Mouse (Mus musculus) heart, adult 2 months (tissue): ENCODE measurements around the gene Bend6. TPM values are rescaled to one million over a fixed set of nuclear protein-coding genes. Genes with fewer than 3 reads are reported as not detected.

Experiments
- DNase-seq, 2 experiments: peaks; one replicate each; pipeline ENCODE4 v3.0.0; 2021
- H3K27ac ChIP-seq: fragments of 200-600 bp; 2 replicates; pipeline ENCODE4 v1.8.1; 2022
- H3K27me3 ChIP-seq: fragments of 200-500 bp; 2 replicates; pipeline ENCODE4 v1.6.1; 2012; ENCODE audit warnings: mild to moderate bottlenecking, low read length, inconsistent platforms, mixed read lengths; ENCODE audit not compliant: control insufficient read depth, insufficient read depth
- H3K36me3 ChIP-seq: fragments of 200-500 bp; 2 replicates; pipeline ENCODE4 v1.6.1; 2012; ENCODE audit warnings: low read length, inconsistent platforms; ENCODE audit not compliant: control insufficient read depth, insufficient read depth
- H3K4me1 ChIP-seq: fragments of 200-500 bp; 2 replicates; pipeline ENCODE4 v1.6.1; 2011; ENCODE audit warnings: low read length; ENCODE audit not compliant: control insufficient read depth, insufficient read depth
- H3K4me3 ChIP-seq: fragments of 200-600 bp; 2 replicates; pipeline ENCODE4 v1.8.1; 2022
- H3K79me2 ChIP-seq: fragments of 200-500 bp; replicated peaks from 2 replicates; pipeline ENCODE4 v1.6.1; 2012; ENCODE audit warnings: mild to moderate bottlenecking, inconsistent platforms, low read length, moderate library complexity, mixed read lengths; ENCODE audit not compliant: control insufficient read depth, insufficient read depth
- H3K9ac ChIP-seq: fragments of 200-500 bp; 2 replicates; pipeline ENCODE4 v1.6.1; 2012; ENCODE audit warnings: low read depth, mild to moderate bottlenecking, control low read depth, inconsistent platforms, low read length, mixed read lengths
- CTCF ChIP-seq: fragments of 200-600 bp; IDR thresholded peaks from 2 replicates; pipeline ENCODE4 v1.8.1; 2022; ENCODE audit warnings: antibody characterized with exemption, mild to moderate bottlenecking, moderate library complexity
- EP300 ChIP-seq: fragments of 200-500 bp; IDR thresholded peaks from 2 replicates; pipeline ENCODE4 v1.6.1; 2011; ENCODE audit warnings: low read depth, low read length, control low read depth; ENCODE audit not compliant: insufficient read depth
- POLR2A ChIP-seq: fragments of 200-500 bp; IDR thresholded peaks from 2 replicates; pipeline ENCODE4 v1.6.1; 2011; ENCODE audit warnings: mild to moderate bottlenecking, low read depth, low read length, control low read depth; ENCODE audit not compliant: insufficient read depth
- WGBS: fragments of 180-500 bp; shearing (Covaris S2); methylation state at CpG from one replicate; pipeline ENCODE4 v1.1.7; 2018; 5-methylcytosine and 5-hydroxymethylcytosine counted together
- intact Hi-C: fragments of 180-260 bp; cut with DNase I; formaldehyde crosslinking; loops from one replicate; pipeline ENCODE4 v1.15.1; 2025
- long read RNA-seq: library from polyadenylated mRNA; stranded (forward); transcript quantifications from one replicate; pipeline ENCODE4 v2.0.0, GENCODE M21; 2021
- polyA plus RNA-seq: library from polyadenylated mRNA; depleted of rRNA; stranded (reverse); fragments of >200 nt; gene quantifications from 2 replicates; pipeline ENCODE4 v1.2.3, GENCODE M21; 2012; rRNA removed
- total RNA-seq, 2 experiments: library from RNA; stranded (reverse); gene quantifications; 2 replicates each; pipeline ENCODE4 v1.2.3; 2021

The Bend6 gene
- 1 to 10 TPM; 2.1 to 3.0 TPM for total RNA-seq
- polyA plus RNA-seq, result 0.61 and 2.9 TPM in 2 replicates
- long read RNA-seq, transcript Bend6-201 (7 exons, 2,487 nt), result major isoform, 7 of 8 reads
- long read RNA-seq, partial matches to known transcripts, result 0 of 8 reads
- long read RNA-seq, other reads (novel, unspliced or antisense), result 1 of 8 reads

- TF ChIP-seq POLR2A, result no peak
- TF ChIP-seq CTCF, result peak; percentile 66
- TF ChIP-seq EP300, result no peak
- peak within 1 kb of the TSS; percentile 60 for H3K4me3 ChIP-seq
- WGBS, result under 1% methylated on average over 87 of the region's 110 CpGs
- H3K27me3 ChIP-seq, result no peaks in the 10 kb centered on the region; the same call in 1 of the 2 replicates
- DNase-seq, result peak; percentile 83 to 84
- peak within 1 kb of the TSS; percentile 33; the same call in 1 of the 2 replicates for H3K27ac ChIP-seq
- intact Hi-C loops, result loop anchor here (5.0 kb wide), 1 partner anchor 40 kb away; no protein-coding TSS in a partner anchor
- no peaks in the 10 kb centered on the region for H3K36me3 ChIP-seq
- no peaks in the 10 kb centered on the region for H3K79me2 ChIP-seq
- peak within 1 kb of the TSS; percentile 75 for H3K9ac ChIP-seq
- H3K4me1 ChIP-seq, result no peaks in the 10 kb centered on the region; the same call in none of the 2 replicates
These were observed at the start of gene Bend6 for GRCm38 (mm10) chr1:33907421-33908190. Gene Bend6 (minus strand): TSS chr1:33907816.

GRCm38 (mm10) chr1:33955626-33956025 is 48.0 kb upstream of the Bend6 start:
- TF ChIP-seq EP300 (no peak), POLR2A (no peak), CTCF (no peak)
- no peak overlapping the region for H3K9ac ChIP-seq

GRCm38 (mm10) chr1:33948511-33948910 is 40.9 kb upstream of the Bend6 start:
- H3K36me3 ChIP-seq, result no peaks in the 10 kb centered on the region; the same call in 1 of the 2 replicates
- intact Hi-C loops, result loop anchor here (5.0 kb wide), 1 partner anchor 41 kb away; the partner anchor contains the start of genes Bend6 and Dst
- WGBS, result 86% methylated on average over 5 of the region's 5 CpGs
- TF ChIP-seq EP300 (no peak), CTCF (no peak), POLR2A (no peak)
- no peak overlapping the region for H3K9ac ChIP-seq
- no peak for DNase-seq
- no peak overlapping the region for H3K4me3 ChIP-seq
- no peaks in the 10 kb centered on the region for H3K27me3 ChIP-seq
- no peaks in the 10 kb centered on the region for H3K79me2 ChIP-seq
- no peak overlapping the region for H3K27ac ChIP-seq
- no peaks in the 10 kb centered on the region; the same call in 1 of the 2 replicates for H3K4me1 ChIP-seq

More at GRCm38 (mm10) chr1:33955626-33956025, 48.0 kb upstream of the Bend6 start:
- intact Hi-C loops, result no loop called here
- Histone ChIP-seq H3K4me1 (no peaks in the 10 kb centered on the region), H3K4me3 (no peak overlapping the region), H3K79me2 (no peaks in the 10 kb centered on the region), H3K27ac (no peak overlapping the region), H3K36me3 (no peaks in the 10 kb centered on the region), H3K27me3 (no peaks in the 10 kb centered on the region)
- WGBS, result 91% methylated on average over 6 of the region's 6 CpGs
- no peak for DNase-seq

- Histone ChIP-seq H3K27me3 (no peaks in the 10 kb centered on the region), H3K27ac (no peak overlapping the region), H3K9ac (no peak overlapping the region), H3K36me3 (no peaks in the 10 kb centered on the region; the same call in 1 of the 2 replicates), H3K79me2 (no peaks in the 10 kb centered on the region), H3K4me1 (no peaks in the 10 kb centered on the region; the same call in 1 of the 2 replicates), H3K4me3 (no peak overlapping the region)
- DNase-seq, result no peak
- TF ChIP-seq POLR2A (no peak), EP300 (no peak), CTCF (peak; percentile 33)
- WGBS, result 81% methylated on average over 6 of the region's 6 CpGs
- intact Hi-C loops, result loop anchor here (5.0 kb wide), 1 partner anchor 41 kb away; the partner anchor contains the start of genes Bend6 and Dst
These were observed 40.2 kb upstream of the Bend6 start for GRCm38 (mm10) chr1:33947838-33948237.

- H3K79me2 ChIP-seq, result no peaks in the 10 kb centered on the region
- H3K27me3 ChIP-seq, result no peaks in the 10 kb centered on the region
- DNase-seq, result peak; percentile 33 to 55
- intact Hi-C loops, result loop anchor here (5.0 kb wide), 1 partner anchor 39 kb away; the partner anchor contains the start of genes Bend6 and Dst
- WGBS, result 65% methylated on average over 12 of the region's 12 CpGs
- H3K36me3 ChIP-seq, result no peaks in the 10 kb centered on the region; the same call in 1 of the 2 replicates
- H3K4me3 ChIP-seq, result no peak overlapping the region
- peak overlapping the region; percentile 65 for H3K27ac ChIP-seq
- H3K9ac ChIP-seq, result no peak overlapping the region
- H3K4me1 ChIP-seq, result no peaks in the 10 kb centered on the region; the same call in 1 of the 2 replicates
- no peak for TF ChIP-seq EP300
- no peak for TF ChIP-seq CTCF
- TF ChIP-seq POLR2A, result no peak
These were observed 39.2 kb upstream of the Bend6 start for GRCm38 (mm10) chr1:33946601-33947395.
